Mouse (Mus musculus): ENCODE measurements around the gene Gm20388. TPM values are rescaled to one million over a fixed set of nuclear protein-coding genes. Genes with fewer than 3 reads are reported as not detected.

The Gm20388 gene
- total RNA-seq, 1 experiment: 27.0 TPM

GRCm38 (mm10) chr8:123402730-123403326 is 3492.2 kb downstream of the Gm20388 start:
- in situ Hi-C loops (cut with MboI; ENCODE audit: low sequenced_read_pairs in 2 of 2, unreplicated experiment in 2 of 2): no loop called here
- TF ChIP-seq ZNF384 (IDR thresholded peaks at IDR 0.05; ENCODE audit: low read depth, low read length) (no peak), CHD2 (IDR thresholded peaks at IDR 0.05; ENCODE audit: low read depth, low read length) (no peak), MAFK (IDR thresholded peaks at IDR 0.05; ENCODE audit: insufficient read depth, low read depth, low read length) (no peak), ZC3H11A (IDR thresholded peaks at IDR 0.05; ENCODE audit: borderline replicate concordance, low read depth, low read length) (no peak), HCFC1 (IDR thresholded peaks at IDR 0.05; ENCODE audit: borderline replicate concordance, insufficient read depth, low read length) (no peak)

GRCm38 (mm10) chr8:123404521-123404920 is 3493.9 kb downstream of the Gm20388 start:
- Histone ChIP-seq H3K4me1 (ENCODE audit: control insufficient read depth in 2 of 2, insufficient read depth in 2 of 2, low read length in 2 of 2, poor library complexity in 1 of 2) (peaks cover 0 to 5% of the 10 kb centered on the region in 2 experiments; a peak in 1 of 4 replicates), H3K27ac (ENCODE audit: insufficient read depth, low read depth, low read length, poor library complexity, severe bottlenecking) (no peak overlapping the region), H3K9ac (ENCODE audit: insufficient read depth, low read depth, low read length, poor library complexity, severe bottlenecking) (no peak overlapping the region), H3K4me3 (ENCODE audit: insufficient read depth in 1 of 2, low read depth in 1 of 2, low read length in 2 of 2, poor library complexity in 1 of 2, severe bottlenecking in 1 of 2) (no peak overlapping the region), H3K36me3 (ENCODE audit: control insufficient read depth, insufficient read depth, low read length, poor library complexity, severe bottlenecking) (peaks cover 14% of the 10 kb centered on the region; the same call in 1 of the 2 replicates), H3K9me3 (ENCODE audit: control insufficient read depth, insufficient read depth, low read depth, low read length) (no peaks in the 10 kb centered on the region)
- in situ Hi-C loops (cut with MboI; ENCODE audit: low sequenced_read_pairs in 2 of 2, unreplicated experiment in 2 of 2): no loop called here
- TF ChIP-seq ZNF384 (IDR thresholded peaks at IDR 0.05; ENCODE audit: low read depth, low read length) (no peak), CHD2 (IDR thresholded peaks at IDR 0.05; ENCODE audit: low read depth, low read length) (no peak), ZC3H11A (IDR thresholded peaks at IDR 0.05; ENCODE audit: borderline replicate concordance, low read depth, low read length) (no peak), HCFC1 (IDR thresholded peaks at IDR 0.05; ENCODE audit: borderline replicate concordance, insufficient read depth, low read length) (no peak), MAFK (IDR thresholded peaks at IDR 0.05; ENCODE audit: insufficient read depth, low read depth, low read length) (no peak)
- DNase-seq (ENCODE audit: low read depth, low spot score): no peak

More at GRCm38 (mm10) chr8:123402730-123403326, 3492.2 kb downstream of the Gm20388 start:
- DNase-seq (ENCODE audit: low read depth, low spot score): no peak
- Histone ChIP-seq H3K36me3 (ENCODE audit: control insufficient read depth, insufficient read depth, low read length, poor library complexity, severe bottlenecking) (peaks cover 31% of the 10 kb centered on the region), H3K4me3 (ENCODE audit: insufficient read depth in 1 of 2, low read depth in 1 of 2, low read length in 2 of 2, poor library complexity in 1 of 2, severe bottlenecking in 1 of 2) (no peak overlapping the region), H3K9me3 (ENCODE audit: control insufficient read depth, insufficient read depth, low read depth, low read length) (no peaks in the 10 kb centered on the region), H3K4me1 (ENCODE audit: control insufficient read depth in 2 of 2, insufficient read depth in 2 of 2, low read length in 2 of 2, poor library complexity in 1 of 2) (peaks cover 0 to 5% of the 10 kb centered on the region in 2 experiments; a peak in 1 of 4 replicates), H3K9ac (ENCODE audit: insufficient read depth, low read depth, low read length, poor library complexity, severe bottlenecking) (no peak overlapping the region), H3K27ac (ENCODE audit: insufficient read depth, low read depth, low read length, poor library complexity, severe bottlenecking) (no peak overlapping the region)

- H3K4me1 ChIP-seq (ENCODE audit: control insufficient read depth in 2 of 2, insufficient read depth in 2 of 2, low read length in 2 of 2, poor library complexity in 1 of 2): peaks cover 2 to 6% of the 10 kb centered on the region in 2 experiments; a peak in 2 of 4 replicates
- H3K36me3 ChIP-seq (ENCODE audit: control insufficient read depth, insufficient read depth, low read length, poor library complexity, severe bottlenecking): peaks cover 2% of the 10 kb centered on the region; the same call in 1 of the 2 replicates
- TF ChIP-seq HCFC1 (IDR thresholded peaks at IDR 0.05; ENCODE audit: borderline replicate concordance, insufficient read depth, low read length): no peak
- no peak for TF ChIP-seq ZNF384 (IDR thresholded peaks at IDR 0.05; ENCODE audit: low read depth, low read length)
- TF ChIP-seq CHD2 (IDR thresholded peaks at IDR 0.05; ENCODE audit: low read depth, low read length): no peak
- no peak for TF ChIP-seq ZC3H11A (IDR thresholded peaks at IDR 0.05; ENCODE audit: borderline replicate concordance, low read depth, low read length)
- no peak for TF ChIP-seq MAFK (IDR thresholded peaks at IDR 0.05; ENCODE audit: insufficient read depth, low read depth, low read length)
- no peak within 1 kb of the TSS for H3K9ac ChIP-seq (ENCODE audit: insufficient read depth, low read depth, low read length, poor library complexity, severe bottlenecking)
- H3K4me3 ChIP-seq (ENCODE audit: insufficient read depth in 1 of 2, low read depth in 1 of 2, low read length in 2 of 2, poor library complexity in 1 of 2, severe bottlenecking in 1 of 2): no peak within 1 kb of the TSS
- in situ Hi-C loops (cut with MboI; ENCODE audit: low sequenced_read_pairs in 2 of 2, unreplicated experiment in 2 of 2): no loop called here
- no peak within 1 kb of the TSS for H3K27ac ChIP-seq (ENCODE audit: insufficient read depth, low read depth, low read length, poor library complexity, severe bottlenecking)
- peak; percentile 66 for DNase-seq (ENCODE audit: low read depth, low spot score)
- H3K9me3 ChIP-seq (ENCODE audit: control insufficient read depth, insufficient read depth, low read depth, low read length): no peaks in the 10 kb centered on the region
Observed at GRCm38 (mm10) chr8:123406786-123407185, 3496.1 kb downstream of the Gm20388 start, which contains the start of gene Mc1r. Gene Mc1r, plus strand, starts transcription at chr8:123407107.

- no peak for DNase-seq (ENCODE audit: low read depth, low spot score)
- peaks cover 2% of the 10 kb centered on the region; the same call in 1 of the 2 replicates for H3K36me3 ChIP-seq (ENCODE audit: control insufficient read depth, insufficient read depth, low read length, poor library complexity, severe bottlenecking)
- no peak overlapping the region for H3K27ac ChIP-seq (ENCODE audit: insufficient read depth, low read depth, low read length, poor library complexity, severe bottlenecking)
- TF ChIP-seq HCFC1 (IDR thresholded peaks at IDR 0.05; ENCODE audit: borderline replicate concordance, insufficient read depth, low read length) (no peak), CHD2 (IDR thresholded peaks at IDR 0.05; ENCODE audit: low read depth, low read length) (no peak), ZNF384 (IDR thresholded peaks at IDR 0.05; ENCODE audit: low read depth, low read length) (no peak)
- no peak overlapping the region for H3K9ac ChIP-seq (ENCODE audit: insufficient read depth, low read depth, low read length, poor library complexity, severe bottlenecking)
- in situ Hi-C loops (cut with MboI; ENCODE audit: low sequenced_read_pairs in 2 of 2, unreplicated experiment in 2 of 2): no loop called here
- H3K9me3 ChIP-seq (ENCODE audit: control insufficient read depth, insufficient read depth, low read depth, low read length): no peaks in the 10 kb centered on the region
- peaks cover 2 to 8% of the 10 kb centered on the region in 2 experiments; a peak in 2 of 4 replicates for H3K4me1 ChIP-seq (ENCODE audit: control insufficient read depth in 2 of 2, insufficient read depth in 2 of 2, low read length in 2 of 2, poor library complexity in 1 of 2)
- H3K4me3 ChIP-seq (ENCODE audit: insufficient read depth in 1 of 2, low read depth in 1 of 2, low read length in 2 of 2, poor library complexity in 1 of 2, severe bottlenecking in 1 of 2): no peak overlapping the region
Observed at GRCm38 (mm10) chr8:123407612-123408011, 3497.0 kb downstream of the Gm20388 start.
